Mouse (Mus musculus) kidney, postnatal 0 days (tissue): ENCODE results near the gene Gpt2. TPM values are rescaled to one million over a fixed set of nuclear protein-coding genes. Genes with fewer than 3 reads are reported as not detected.

Source experiments
- ATAC-seq: fragments of 200-750 bp; cut with Nextera tagmentation; replicated peaks from 2 replicates; pipeline ENCODE4 v1.8.0; 2017; ENCODE audit warnings: low read depth, moderate number of reproducible peaks, moderate TSS enrichment, moderate library complexity; ENCODE audit not compliant: low FRiP score
- DNase-seq: peaks from one replicate; pipeline ENCODE4 v3.0.0-alpha.2; 2016; ENCODE audit warnings: low spot score
- H3K27ac ChIP-seq: fragments of 300-500 bp; sonication (generic); 2 replicates; pipeline ENCODE4 v1.5.1; 2014; ENCODE audit warnings: mild to moderate bottlenecking
- H3K27me3 ChIP-seq: fragments of 300-500 bp; sonication (generic); 2 replicates; pipeline ENCODE4 v1.6.1; 2014; ENCODE audit warnings: low read length, mixed read lengths; ENCODE audit not compliant: insufficient read depth
- H3K36me3 ChIP-seq: fragments of 300-500 bp; sonication (generic); 2 replicates; pipeline ENCODE4 v1.6.1; 2014; ENCODE audit warnings: low read length, mixed read lengths; ENCODE audit not compliant: insufficient read depth
- H3K4me1 ChIP-seq: fragments of 300-500 bp; sonication (generic); replicated peaks from 2 replicates; pipeline ENCODE4 v1.6.1; 2014; ENCODE audit warnings: antibody characterized with exemption, low read length, mixed read lengths; ENCODE audit not compliant: insufficient read depth
- H3K4me2 ChIP-seq: fragments of 300-500 bp; sonication (generic); 2 replicates; pipeline ENCODE4 v1.6.1; 2014; ENCODE audit warnings: mild to moderate bottlenecking, low read length, moderate library complexity, mixed read lengths
- H3K4me3 ChIP-seq: fragments of 300-500 bp; sonication (generic); replicated peaks from 2 replicates; pipeline ENCODE4 v1.5.1; 2014; ENCODE audit warnings: low read depth, low read length
- H3K9ac ChIP-seq: fragments of 300-500 bp; sonication (generic); 2 replicates; pipeline ENCODE4 v1.6.1; 2014; ENCODE audit warnings: low read depth, low read length
- H3K9me3 ChIP-seq: fragments of 300-500 bp; sonication (generic); replicated peaks from 2 replicates; pipeline ENCODE4 v1.6.1; 2016; ENCODE audit warnings: low read length, inconsistent platforms, mixed read lengths
- CTCF ChIP-seq: IDR thresholded peaks from 2 replicates; pipeline ENCODE4 v1.5.1; 2016; ENCODE audit warnings: antibody characterized with exemption, low read depth, mild to moderate bottlenecking, moderate library complexity
- WGBS: fragments of 180-500 bp; shearing (Covaris S2); extraction: QIAGEN DNeasy Blood & Tissue Kit; methylation state at CpG from one replicate; pipeline ENCODE4 v1.1.7; 2014; 5-methylcytosine and 5-hydroxymethylcytosine counted together
- polyA plus RNA-seq: library from polyadenylated mRNA; unstranded; fragments of >200 nt; fragmentation: Nextera tagmentation; extraction: Ambion mirVana; gene quantifications from 2 replicates; pipeline ENCODE4 v1.2.1, GENCODE M21; 2015

Gene Gpt2
- 10.6 and 11.7 TPM in 2 replicates for polyA plus RNA-seq

DNA sequence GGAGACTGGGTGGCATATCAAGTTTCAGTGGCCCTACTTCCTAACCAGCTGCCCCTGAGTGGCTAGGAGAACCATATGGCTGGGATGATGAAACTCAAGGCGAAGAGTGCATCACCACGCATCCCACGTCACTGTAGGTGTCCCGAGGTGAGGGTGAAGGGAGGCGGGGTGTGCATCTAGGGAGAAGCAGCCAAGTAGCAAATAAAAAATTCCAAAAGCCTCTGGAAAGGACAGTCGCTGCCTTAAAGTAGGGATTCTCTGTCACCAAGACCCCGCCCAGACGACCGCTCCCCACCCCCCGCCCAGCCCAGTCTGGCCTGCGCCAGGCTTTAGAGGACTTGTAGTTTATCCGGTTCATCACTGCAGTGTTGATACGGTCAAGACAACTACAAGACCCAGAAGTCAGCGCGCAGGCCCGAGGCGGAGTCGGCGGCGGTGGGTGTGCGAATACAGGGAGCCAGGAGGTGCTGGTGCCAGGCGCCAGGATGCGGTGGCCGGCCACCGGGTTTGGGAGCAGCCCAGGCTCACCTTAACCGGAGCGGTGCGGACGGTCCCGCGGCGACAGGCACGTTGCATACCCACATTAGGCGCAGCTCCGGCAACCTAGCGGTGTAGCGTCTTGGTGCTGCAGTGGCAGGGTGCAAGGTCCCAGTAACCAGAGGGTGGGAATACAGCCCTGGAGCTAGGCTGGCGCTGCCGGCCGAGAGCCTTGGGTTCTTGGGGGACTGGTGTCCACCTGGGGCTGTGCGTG lies at the start of gene Gpt2:
TSS of gene Gpt2 (plus strand) at position 452 of the 751 bp plus-strand sequence.
- H3K27ac ChIP-seq: peak within 1 kb of the TSS; percentile 60; the same call in 1 of the 2 replicates

DNA sequence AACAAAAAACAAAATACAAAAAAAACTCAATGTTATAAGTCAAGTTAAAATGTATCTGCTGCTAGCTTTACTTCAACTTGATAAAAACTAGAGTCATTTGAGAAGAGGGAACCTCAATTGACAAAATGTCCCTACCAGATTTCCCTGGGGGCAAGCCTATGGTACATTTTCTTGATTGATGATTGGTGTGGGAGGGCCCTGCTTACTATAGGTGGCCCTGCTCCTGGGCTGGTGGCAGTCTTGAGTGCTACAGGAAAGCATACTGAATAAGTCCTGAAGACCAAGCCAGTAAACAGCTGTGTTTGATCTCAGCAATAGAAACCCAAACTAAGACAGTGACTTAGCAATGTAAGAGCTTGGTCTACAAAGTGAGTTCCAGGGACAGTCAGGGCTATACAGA lies 48.3 kb upstream of the Gpt2 start:
- no peak for TF ChIP-seq CTCF
- H3K9me3 ChIP-seq: no peaks in the 10 kb centered on the region
- H3K27me3 ChIP-seq: no peaks in the 10 kb centered on the region
- no peaks in the 10 kb centered on the region for H3K4me1 ChIP-seq
- H3K9ac ChIP-seq: no peak overlapping the region
- H3K4me2 ChIP-seq: no peak overlapping the region
- no peaks in the 10 kb centered on the region for H3K36me3 ChIP-seq
- ATAC-seq: no peak
- no peak overlapping the region for H3K27ac ChIP-seq
- no peak for DNase-seq
- no peak overlapping the region for H3K4me3 ChIP-seq

More for the DNA sequence above, at the start of gene Gpt2:
- ATAC-seq: peak; percentile 99
- no peaks in the 10 kb centered on the region for H3K9me3 ChIP-seq
- no peaks in the 10 kb centered on the region for H3K27me3 ChIP-seq
- peak within 1 kb of the TSS; percentile 70 for H3K9ac ChIP-seq
- peak; percentile 35; the same call in 1 of the 2 replicates for TF ChIP-seq CTCF
- 1% methylated on average over 41 of the region's 41 CpGs for WGBS
- H3K4me3 ChIP-seq: peak within 1 kb of the TSS; percentile 76
- H3K36me3 ChIP-seq: no peaks in the 10 kb centered on the region
- H3K4me1 ChIP-seq: 0 out of 2 replicates have a peak, but pooled peaks cover 3% of the 10 kb centered on the region
- DNase-seq: peak; percentile 97
- peak within 1 kb of the TSS; percentile 100 for H3K4me2 ChIP-seq

DNA sequence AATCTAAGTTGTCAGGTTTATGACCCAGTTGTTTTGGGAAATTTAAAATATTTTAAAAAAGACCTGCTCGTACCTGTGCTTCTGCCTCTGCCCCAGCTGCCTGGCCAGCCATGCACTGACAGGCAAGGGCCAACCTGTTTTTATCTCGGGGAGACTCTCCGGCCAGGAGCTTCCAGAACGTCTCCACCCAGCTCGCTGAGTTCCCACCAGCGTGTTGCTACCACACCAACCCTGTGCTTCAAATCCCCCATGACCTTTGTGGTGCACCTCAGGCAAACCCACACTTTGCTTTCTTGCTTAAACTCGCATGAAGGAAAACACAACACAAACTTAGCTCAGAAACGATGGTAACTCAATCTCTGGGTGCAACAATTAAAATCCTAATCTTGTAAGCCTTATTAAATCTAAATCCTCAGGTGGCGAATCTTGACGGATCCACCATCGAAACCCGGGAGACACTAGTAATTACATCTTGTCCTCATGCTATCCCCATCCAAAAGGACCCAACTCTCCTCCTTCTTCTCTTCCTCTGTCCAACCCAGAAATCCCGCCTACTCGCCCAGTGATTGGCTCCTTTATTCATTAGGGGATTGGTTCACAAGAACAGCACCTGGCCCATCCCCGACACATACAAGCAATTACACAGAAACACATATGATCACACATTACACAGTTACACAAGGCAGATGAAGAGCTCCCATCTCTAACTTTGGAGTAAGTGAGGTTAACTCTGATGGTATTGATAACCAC lies 46.3 kb upstream of the Gpt2 start:
- no peak for DNase-seq
- H3K36me3 ChIP-seq: no peaks in the 10 kb centered on the region
- H3K27me3 ChIP-seq: no peaks in the 10 kb centered on the region
- no peaks in the 10 kb centered on the region for H3K4me1 ChIP-seq
- H3K4me3 ChIP-seq: no peak overlapping the region
- ATAC-seq: no peak
- H3K4me2 ChIP-seq: no peak overlapping the region
- no peak overlapping the region for H3K9ac ChIP-seq
- no peak overlapping the region for H3K27ac ChIP-seq
- no peaks in the 10 kb centered on the region for H3K9me3 ChIP-seq
- no peak for TF ChIP-seq CTCF
- WGBS: 83% methylated on average over 15 of the region's 15 CpGs

DNA sequence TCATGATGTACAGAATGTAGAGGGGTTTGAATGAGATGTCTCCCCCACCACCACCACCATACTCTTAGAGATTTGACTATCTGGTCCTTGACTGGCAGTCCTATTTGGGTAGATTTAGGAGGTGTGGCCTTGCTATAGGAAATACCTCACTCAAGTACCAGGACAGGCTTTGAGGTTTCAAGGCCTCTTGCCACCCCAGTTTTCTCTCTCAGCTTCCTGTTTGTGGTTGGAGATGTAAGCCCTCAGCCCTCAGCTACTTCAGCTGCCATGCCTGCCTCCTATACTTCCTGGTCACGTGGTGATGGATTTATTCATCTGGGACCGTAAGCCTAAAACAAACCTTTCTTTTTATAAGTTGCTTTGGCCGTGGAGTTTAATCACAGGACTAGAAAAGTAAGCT lies 42.0 kb upstream of the Gpt2 start:
- Histone ChIP-seq H3K27ac (no peak overlapping the region), H3K4me1 (no peaks in the 10 kb centered on the region), H3K36me3 (no peaks in the 10 kb centered on the region), H3K27me3 (no peaks in the 10 kb centered on the region), H3K4me2 (no peak overlapping the region), H3K4me3 (no peak overlapping the region), H3K9ac (no peak overlapping the region), H3K9me3 (no peaks in the 10 kb centered on the region)
- 69% methylated on average over 3 of the region's 3 CpGs for WGBS
- ATAC-seq: no peak
- TF ChIP-seq CTCF: no peak
- DNase-seq: no peak

DNA sequence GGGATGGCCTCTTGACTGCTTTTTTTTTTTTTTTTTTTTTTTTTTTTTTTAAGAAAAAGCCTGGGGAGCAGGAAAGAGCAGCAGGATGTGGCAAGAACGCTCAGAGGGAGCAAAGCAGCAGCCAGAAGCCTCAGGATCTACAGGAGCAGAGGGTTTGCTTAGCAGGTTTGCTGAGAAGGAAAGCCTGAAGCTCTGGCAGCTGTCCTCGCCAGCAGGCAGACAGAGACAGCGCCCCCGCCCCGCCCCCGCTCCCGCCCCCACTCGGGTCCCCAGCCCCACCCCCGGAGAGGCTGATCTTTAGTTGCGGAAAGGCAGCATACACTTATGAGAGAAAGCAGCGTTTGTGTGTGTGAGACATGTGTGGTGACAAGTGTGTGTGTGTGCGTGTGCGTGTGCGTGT lies 40.0 kb upstream of the Gpt2 start:
- no peaks in the 10 kb centered on the region for H3K27me3 ChIP-seq
- H3K9me3 ChIP-seq: no peaks in the 10 kb centered on the region
- no peaks in the 10 kb centered on the region for H3K4me1 ChIP-seq
- no peaks in the 10 kb centered on the region for H3K36me3 ChIP-seq
- DNase-seq: peak; percentile 27
- WGBS: 21% methylated on average over 14 of the region's 14 CpGs
- no peak overlapping the region for H3K4me3 ChIP-seq
- no peak for ATAC-seq
- H3K27ac ChIP-seq: no peak overlapping the region
- no peak for TF ChIP-seq CTCF
- H3K9ac ChIP-seq: 0 out of 2 replicates have a peak overlapping the region, but pooled peaks have one; percentile 35
- H3K4me2 ChIP-seq: peak overlapping the region; percentile 46

DNA sequence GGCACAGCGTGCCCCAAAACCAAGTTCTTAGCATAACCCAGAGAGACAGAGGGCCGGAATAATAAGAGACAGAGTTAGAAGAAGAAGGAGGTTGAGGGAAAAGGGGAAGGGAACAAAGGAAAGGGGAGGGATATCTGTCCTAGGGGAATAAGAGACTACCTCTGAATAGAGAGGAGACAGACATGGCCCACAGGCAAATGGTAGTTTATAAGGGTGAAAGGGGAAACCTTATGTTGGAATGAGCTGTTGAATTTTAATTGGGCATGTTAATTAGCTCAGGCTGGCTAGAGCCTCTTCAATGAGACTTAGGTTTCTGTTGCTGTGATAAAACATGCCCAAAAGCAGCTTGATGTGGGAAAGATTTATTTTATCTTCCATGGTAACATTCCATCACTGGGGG lies 39.1 kb upstream of the Gpt2 start:
- ATAC-seq: no peak
- H3K9me3 ChIP-seq: no peaks in the 10 kb centered on the region
- no peaks in the 10 kb centered on the region for H3K36me3 ChIP-seq
- no peak for TF ChIP-seq CTCF
- H3K9ac ChIP-seq: no peak overlapping the region
- no peak for DNase-seq
- H3K4me1 ChIP-seq: no peaks in the 10 kb centered on the region
- no peak overlapping the region for H3K4me2 ChIP-seq
- H3K27me3 ChIP-seq: no peaks in the 10 kb centered on the region
- H3K27ac ChIP-seq: no peak overlapping the region
- H3K4me3 ChIP-seq: no peak overlapping the region
- WGBS: 91% methylated on average over 2 of the region's 2 CpGs
